Mouse (Mus musculus): ENCODE results near the gene Orai2.

DNA sequence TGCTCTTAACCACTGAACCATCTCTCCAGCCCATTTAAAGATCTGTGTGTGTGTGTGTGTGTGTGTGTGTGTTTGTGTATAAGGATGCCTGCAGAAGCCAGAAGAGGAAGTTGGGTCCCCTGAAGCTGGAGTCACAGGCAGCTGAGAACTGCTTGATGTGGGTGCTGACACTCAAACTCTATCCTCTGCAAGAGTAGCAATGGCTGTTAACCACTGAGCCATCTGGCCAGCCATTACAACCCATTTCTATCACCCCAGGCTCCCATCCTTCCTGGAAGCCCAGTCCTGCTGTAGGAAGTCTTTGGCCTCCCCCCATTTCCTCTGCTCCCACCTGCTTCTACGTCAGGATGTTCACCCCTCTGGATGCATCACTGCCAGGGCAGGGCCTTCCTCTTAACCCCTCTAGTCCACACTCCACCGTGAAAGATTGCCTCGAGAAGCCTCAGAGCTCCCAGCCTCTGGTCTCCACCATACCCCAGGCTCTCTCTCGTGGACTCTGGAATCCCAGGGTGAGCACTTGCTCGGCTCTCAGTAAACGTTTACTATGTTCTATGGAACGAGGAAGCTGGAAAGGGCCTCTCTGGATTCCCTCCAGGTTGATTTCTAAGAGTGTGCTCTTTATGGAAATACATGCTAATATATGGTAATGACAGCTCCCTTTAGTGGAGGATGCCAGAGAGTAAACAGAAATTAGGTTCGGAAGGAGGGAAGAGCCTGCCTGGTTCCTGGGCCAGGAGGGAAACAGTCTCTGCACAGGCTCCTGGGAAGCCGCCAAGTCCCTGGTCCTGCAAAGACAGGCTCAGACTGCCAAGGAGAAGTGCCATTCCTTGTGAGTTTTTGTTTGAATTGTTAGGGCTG lies 3.3 kb upstream of the Orai2 start:
- no peak for TF ChIP-seq CTCF (IDR thresholded peaks at IDR 0.05)
- no peak for TF ChIP-seq POLR2A (IDR thresholded peaks at IDR 0.05; ENCODE audit: insufficient read depth, low read depth, low read length)
- TF ChIP-seq EP300 (IDR thresholded peaks at IDR 0.05; ENCODE audit: insufficient read depth, low read depth, low read length) = no peak

All from heart, adult 2 months (tissue).